ENCODE assay signal across 16 mouse cellular contexts in genomic region chr6:62340319-62340718, GRCm38 (mm10).
"Had no signal": no experiment of that assay in that cellular context is flagged by ENCODE, and none has a peak within 500 bp of the region (broad histone marks: within the 10 kb centered on the region; RNA-seq: fewer than 3 reads in every experiment).

No protein-coding gene starts in this region.

- DNase-seq: kidney, postnatal 14 days; kidney, postnatal 4 days; left cerebral cortex, postnatal 4 days; liver, postnatal 0 days; lung, embryonic 14.5 days; thymus, adult 18-20 months; thymus, postnatal 14 days; thymus, postnatal 4 days had no signal

- H3K4me2 ChIP-seq: limb, embryonic 12.5 days; limb, embryonic 15.5 days; liver, embryonic 11.5 days; lung, embryonic 14.5 days; midbrain, embryonic 13.5 days had no signal

- H3K27me3 ChIP-seq: limb, embryonic 12.5 days; limb, embryonic 15.5 days; midbrain, embryonic 13.5 days had no signal

- H3K9ac ChIP-seq: limb, embryonic 12.5 days; limb, embryonic 15.5 days; liver, embryonic 14.5 days; liver, postnatal 0 days; lung, embryonic 14.5 days; midbrain, embryonic 13.5 days had no signal

- H3K4me1 ChIP-seq: limb, embryonic 12.5 days; limb, embryonic 15.5 days; midbrain, embryonic 13.5 days had no signal

- H3K4me3 ChIP-seq: limb, embryonic 12.5 days; limb, embryonic 15.5 days; midbrain, embryonic 13.5 days had no signal

- H3K27ac ChIP-seq: limb, embryonic 12.5 days; limb, embryonic 15.5 days; liver, embryonic 14.5 days; macrophage; midbrain, embryonic 13.5 days had no signal

- H3K9me3 ChIP-seq: limb, embryonic 12.5 days; limb, embryonic 15.5 days; midbrain, embryonic 13.5 days had no signal

- ATAC-seq: liver, postnatal 0 days; lung, postnatal 0 days; midbrain, embryonic 13.5 days; midbrain, embryonic 16.5 days had no signal

- H3K36me3 ChIP-seq: limb, embryonic 12.5 days; limb, embryonic 15.5 days; midbrain, embryonic 13.5 days had no signal
